Mouse (Mus musculus) hindbrain, embryonic 15.5 days (tissue): ENCODE measurements around the gene Srcap. TPM values are rescaled to one million over a fixed set of nuclear protein-coding genes. Genes with fewer than 3 reads are reported as not detected.

Experiments used
- microRNA-seq: library from miRNA; unstranded; fragments of <30 nt; microRNA quantifications from one replicate; pipeline ENCODE4, GENCODE M21; 2016
- polyA plus RNA-seq: library from polyadenylated mRNA; unstranded; fragments of >200 nt; fragmentation: Nextera tagmentation; extraction: Ambion mirVana; gene quantifications from 2 replicates; pipeline ENCODE4 v1.2.1, GENCODE M21; 2015

Gene Srcap
- polyA plus RNA-seq, 1 experiment from 2014 or later, result 57.4 TPM

Small RNA genes within 50 kb of the gene (microRNA-seq; reads per million reads assigned to microRNA genes)
- gene Gm47278, result not detected
- not detected for gene Mir7060

Other genes with a start within 250 kb of the Srcap start
- 61.5 and 63.7 TPM in 2 replicates for gene Sephs2, start 237.9 kb upstream of the Srcap start, polyA plus RNA-seq
- 0.17 and 0.39 TPM in 2 replicates for gene Itgal, start 215.7 kb upstream of the Srcap start, polyA plus RNA-seq
- gene Zfp768, start 166.4 kb upstream of the Srcap start, polyA plus RNA-seq, result 17.7 and 20.4 TPM in 2 replicates
- 8.4 and 8.8 TPM in 2 replicates for gene Zfp747, start 135.9 kb upstream of the Srcap start, polyA plus RNA-seq
- 3.9 and 5.1 TPM in 2 replicates for gene 9130019O22Rik, start 124.8 kb upstream of the Srcap start, polyA plus RNA-seq
- 5.6 and 6.4 TPM in 2 replicates for gene E430018J23Rik, start 118.4 kb upstream of the Srcap start, polyA plus RNA-seq
- gene Zfp764, start 105.2 kb upstream of the Srcap start, polyA plus RNA-seq, result 4.8 and 4.9 TPM in 2 replicates
- 26.8 and 28.0 TPM in 2 replicates for gene Zfp688, start 89.9 kb upstream of the Srcap start, polyA plus RNA-seq
- 14.7 and 15.8 TPM in 2 replicates for gene Zfp689, start 62.8 kb upstream of the Srcap start, polyA plus RNA-seq
- gene Prr14, start 52.4 kb upstream of the Srcap start, polyA plus RNA-seq, result 36.9 and 42.8 TPM in 2 replicates
- 13.9 and 15.4 TPM in 2 replicates for gene Fbrs, start 32.8 kb upstream of the Srcap start, polyA plus RNA-seq
- gene Gm42715, start 7.6 kb downstream of the Srcap start, polyA plus RNA-seq, result 14.7 and 15.6 TPM in 2 replicates
- gene Tmem265, start 49.4 kb downstream of the Srcap start, polyA plus RNA-seq, result 7.6 and 10.3 TPM in 2 replicates
- gene Phkg2, start 61.4 kb downstream of the Srcap start, polyA plus RNA-seq, result 59.3 and 59.4 TPM in 2 replicates
- gene Ccdc189, start 76.6 kb downstream of the Srcap start, polyA plus RNA-seq, result 10.1 and 12.2 TPM in 2 replicates
- 41.4 and 44.9 TPM in 2 replicates for gene Rnf40, start 76.8 kb downstream of the Srcap start, polyA plus RNA-seq
- gene Zfp629, start 103.8 kb downstream of the Srcap start, polyA plus RNA-seq, result 18.7 and 19.1 TPM in 2 replicates
- 53.2 and 55.1 TPM in 2 replicates for gene Bcl7c, start 196.9 kb downstream of the Srcap start, polyA plus RNA-seq
- 3.8 and 5.4 TPM in 2 replicates for gene Ctf1, start 200.8 kb downstream of the Srcap start, polyA plus RNA-seq
- gene Ctf2, start 220.2 kb downstream of the Srcap start, polyA plus RNA-seq, result 0.14 and 0.35 TPM in 2 replicates
- gene Fbxl19, start 232.6 kb downstream of the Srcap start, polyA plus RNA-seq, result 10.0 and 10.5 TPM in 2 replicates